Mouse (Mus musculus) MEL (cell line): ENCODE measurements around the gene Pex14.

Experiments
- CTCF ChIP-seq, 3 experiments: IDR thresholded peaks in 2 of 3; conservative IDR thresholded peaks in 1 of 3; 2 replicates each; pipeline ENCODE4 v1.5.1; 2011 to 2012; ENCODE audit warnings: low read length in 3 of 3, low read depth in 2 of 3, mild to moderate bottlenecking in 2 of 3, improper control_type of control experiment in 1 of 3, inconsistent platforms in 1 of 3, mixed read lengths in 1 of 3, moderate library complexity in 1 of 3; ENCODE audit not compliant: control insufficient read depth in 1 of 3, insufficient read depth in 1 of 3, poor library complexity in 1 of 3, severe bottlenecking in 1 of 3
- ELF1 ChIP-seq: IDR thresholded peaks from 2 replicates; pipeline ENCODE4 v1.6.1; 2014; ENCODE audit warnings: low read depth, mild to moderate bottlenecking, inconsistent platforms, low read length, improper control_type of control experiment, moderate library complexity
- GATA1 ChIP-seq: IDR thresholded peaks from 2 replicates; pipeline ENCODE4 v1.6.1; 2011; ENCODE audit warnings: low read depth, low read length, improper control_type of control experiment
- MAFK ChIP-seq: IDR thresholded peaks from 2 replicates; pipeline ENCODE4 v1.6.1; 2011; ENCODE audit warnings: low read depth, mild to moderate bottlenecking, low read length, improper control_type of control experiment, borderline replicate concordance
- POLR2A ChIP-seq, 2 experiments: IDR thresholded peaks; 2 replicates each; pipeline ENCODE4 v1.6.1; 2011 to 2012; ENCODE audit warnings: low read length in 2 of 2, mild to moderate bottlenecking in 2 of 2, control low read depth in 1 of 2, improper control_type of control experiment in 1 of 2, low read depth in 1 of 2, moderate library complexity in 1 of 2; ENCODE audit not compliant: control insufficient read depth in 1 of 2, insufficient read depth in 1 of 2, poor library complexity in 1 of 2
- SMC3 ChIP-seq: IDR thresholded peaks from 2 replicates; pipeline ENCODE4 v1.6.1; 2011; ENCODE audit warnings: low read depth, low read length, improper control_type of control experiment
- TAL1 ChIP-seq: IDR thresholded peaks from 2 replicates; pipeline ENCODE4 v1.6.1; 2012; ENCODE audit warnings: mild to moderate bottlenecking, inconsistent platforms, low read length, moderate library complexity, mixed read lengths
- UBTF ChIP-seq: IDR thresholded peaks from 2 replicates; pipeline ENCODE4 v1.6.1; 2012; ENCODE audit warnings: low read depth, mild to moderate bottlenecking, inconsistent platforms, low read length, improper control_type of control experiment, moderate library complexity, borderline replicate concordance; ENCODE audit not compliant: insufficient read depth

DNA sequence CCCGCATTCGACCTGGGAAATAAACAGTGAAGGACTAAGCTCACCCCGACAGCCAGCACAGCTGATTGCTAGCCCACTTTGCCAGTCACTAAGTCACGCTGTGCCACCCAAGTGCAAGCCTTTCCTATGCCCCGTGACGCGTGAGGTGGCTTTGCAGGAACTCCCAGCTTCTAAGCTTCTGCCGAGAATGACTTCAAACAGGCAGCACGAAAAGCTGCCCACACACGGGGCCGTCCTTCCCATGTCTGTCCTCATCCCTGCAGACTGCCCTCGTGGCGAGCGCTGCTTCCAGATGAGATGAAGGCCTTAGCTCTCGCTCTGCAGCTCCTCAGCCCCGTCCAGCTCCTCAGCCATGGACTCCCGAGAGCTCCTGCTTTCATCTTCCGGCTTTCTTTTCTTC lies 28.8 kb upstream of the Pex14 start:
- TF ChIP-seq UBTF (no peak), CTCF (IDR thresholded peaks at IDR 0.05 in 2 of 3, conservative IDR thresholded peaks at IDR 0.05 in 1 of 3; ENCODE audit: control insufficient read depth in 1 of 3, insufficient read depth in 1 of 3, low read depth in 2 of 3, low read length in 3 of 3, poor library complexity in 1 of 3, severe bottlenecking in 1 of 3) (no peak), POLR2A (IDR thresholded peaks at IDR 0.05; ENCODE audit: control insufficient read depth in 1 of 2, insufficient read depth in 1 of 2, low read depth in 1 of 2, low read length in 2 of 2, poor library complexity in 1 of 2) (no peak), MAFK (no peak), SMC3 (no peak), TAL1 (no peak), GATA1 (no peak), ELF1 (no peak)
